Mouse (Mus musculus) cortical plate, adult 2 months (tissue): Measurements from ENCODE around the gene Cyp39a1.

ENCODE experiments used
- CTCF ChIP-seq: fragments of 200-500 bp; IDR thresholded peaks from 2 replicates; pipeline ENCODE4 v1.5.1; 2011; ENCODE audit warnings: mild to moderate bottlenecking, control low read depth, low read length; ENCODE audit not compliant: insufficient read depth; ENCODE audit errors: extremely low read depth
- POLR2A ChIP-seq: fragments of 200-500 bp; IDR thresholded peaks from 2 replicates; pipeline ENCODE4 v1.6.1; 2011; ENCODE audit warnings: mild to moderate bottlenecking, low read length, control low read depth; ENCODE audit not compliant: insufficient read depth; ENCODE audit errors: extremely low read depth

DNA sequence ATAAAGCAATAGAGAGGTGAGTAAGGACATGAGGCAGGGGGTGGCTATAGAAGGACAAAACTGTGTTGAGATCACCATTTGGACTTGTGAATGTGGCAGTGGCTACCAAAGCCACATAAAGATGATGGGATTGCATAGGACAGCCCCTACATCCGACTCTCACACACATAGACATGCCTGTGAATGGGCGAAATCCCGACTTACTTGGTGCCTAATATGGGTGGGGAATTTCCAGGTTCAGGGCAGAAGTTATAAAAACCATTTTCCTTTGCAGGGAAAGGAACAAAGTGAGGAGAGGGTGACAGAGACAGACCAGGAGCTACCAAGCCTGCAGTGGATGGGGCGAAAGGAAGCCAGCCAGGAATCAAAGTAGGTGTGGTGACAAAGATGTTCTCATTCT is 30.1 kb upstream of the Cyp39a1 start:
- TF ChIP-seq POLR2A (no peak), CTCF (no peak)
